Mouse (Mus musculus): ENCODE measurements around the gene Iqce. TPM values are rescaled to one million over a fixed set of nuclear protein-coding genes. Genes with fewer than 3 reads are reported as not detected.

The Iqce gene
- polyA plus RNA-seq, 1 experiment: 23.1 TPM

DNA sequence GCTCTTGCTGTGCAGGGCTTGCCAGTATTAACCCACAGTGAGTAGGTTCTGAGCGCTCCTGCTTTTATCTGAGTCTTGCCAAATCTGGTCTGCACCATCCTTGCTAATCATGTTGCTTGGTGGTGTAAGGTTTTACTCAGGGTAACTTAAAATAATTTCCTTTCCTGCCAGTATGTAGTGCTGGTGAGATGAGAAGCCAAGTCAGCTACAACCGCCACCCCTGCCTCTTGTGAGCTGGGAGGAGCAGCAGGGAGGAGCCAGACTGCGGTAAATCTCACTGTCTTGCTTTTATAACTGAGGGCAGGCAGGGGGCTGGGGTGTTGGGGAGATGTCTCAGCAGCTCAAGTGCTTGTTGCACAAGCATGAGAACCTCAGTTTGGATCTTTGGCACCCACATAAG lies 13.7 kb downstream of the Iqce start:
- DNase-seq: no peak
- Histone ChIP-seq H3K4me3 (ENCODE audit: insufficient read depth, low read depth, low read length) (no peak overlapping the region), H3K4me1 (ENCODE audit: control insufficient read depth, insufficient read depth, low read length) (no peaks in the 10 kb centered on the region), H3K27ac (ENCODE audit: insufficient read depth, low read depth, low read length) (no peak overlapping the region), H3K36me3 (ENCODE audit: control insufficient read depth, insufficient read depth, low read length) (peaks cover 2% of the 10 kb centered on the region; the same call in 1 of the 2 replicates), H3K27me3 (replicated peaks; ENCODE audit: control insufficient read depth, insufficient read depth, low read length) (no peaks in the 10 kb centered on the region)
- WGBS: 80% methylated on average over 3 of the region's 3 CpGs
- TF ChIP-seq POLR2A (IDR thresholded peaks at IDR 0.05; ENCODE audit: low read depth, low read length) (no peak), CTCF (conservative IDR thresholded peaks at IDR 0.05; ENCODE audit: insufficient read depth, insufficient read length, low read depth, low read length) (no peak)

DNA sequence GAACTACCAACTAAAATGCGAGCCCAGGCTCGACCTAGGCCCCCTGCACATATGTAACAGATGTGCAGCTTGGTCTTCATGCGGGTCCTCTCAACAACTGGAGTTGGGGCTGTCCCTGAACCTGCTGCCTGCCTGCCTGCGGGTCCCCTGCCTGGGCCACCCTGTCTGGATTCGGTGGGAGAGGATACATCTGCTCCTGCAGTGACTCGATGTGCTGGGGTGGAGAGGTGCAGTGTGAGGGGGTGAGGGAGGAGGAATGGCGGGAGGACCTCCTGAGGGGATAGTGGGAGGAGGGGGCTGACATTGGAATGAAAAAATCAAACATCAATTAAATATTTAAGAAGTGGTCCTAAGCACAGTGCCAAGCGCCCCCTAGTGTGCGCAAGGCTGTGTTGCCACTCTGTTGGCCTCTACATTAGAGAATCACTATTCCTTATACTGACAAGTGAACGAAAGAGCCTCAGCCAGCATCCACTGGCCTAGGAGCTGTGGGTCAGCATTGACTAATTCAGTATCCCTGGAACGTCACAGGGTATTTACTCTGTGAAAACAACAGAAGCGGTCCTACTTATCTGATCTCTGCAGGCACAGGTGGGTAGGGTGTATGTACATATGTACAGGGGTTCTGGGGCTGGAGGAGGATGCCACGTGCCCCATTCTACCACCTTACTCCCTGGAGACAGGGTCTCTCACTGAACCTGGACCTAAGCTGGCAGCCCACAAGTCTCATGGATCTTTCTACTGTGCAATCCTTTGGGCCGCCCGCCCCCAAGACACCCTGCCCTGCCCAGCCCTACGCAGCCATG lies 17.6 kb downstream of the Iqce start:
- H3K4me3 ChIP-seq (ENCODE audit: insufficient read depth, low read depth, low read length): no peak overlapping the region
- WGBS: 69% methylated on average over 16 of the region's 16 CpGs
- no peak overlapping the region for H3K27ac ChIP-seq (ENCODE audit: insufficient read depth, low read depth, low read length)
- no peaks in the 10 kb centered on the region for H3K27me3 ChIP-seq (replicated peaks; ENCODE audit: control insufficient read depth, insufficient read depth, low read length)
- TF ChIP-seq POLR2A (IDR thresholded peaks at IDR 0.05; ENCODE audit: low read depth, low read length) (no peak), CTCF (conservative IDR thresholded peaks at IDR 0.05; ENCODE audit: insufficient read depth, insufficient read length, low read depth, low read length) (peak; percentile 78)
- no peaks in the 10 kb centered on the region for H3K4me1 ChIP-seq (ENCODE audit: control insufficient read depth, insufficient read depth, low read length)
- DNase-seq: peak; percentile 40
- no peaks in the 10 kb centered on the region for H3K36me3 ChIP-seq (ENCODE audit: control insufficient read depth, insufficient read depth, low read length)

DNA sequence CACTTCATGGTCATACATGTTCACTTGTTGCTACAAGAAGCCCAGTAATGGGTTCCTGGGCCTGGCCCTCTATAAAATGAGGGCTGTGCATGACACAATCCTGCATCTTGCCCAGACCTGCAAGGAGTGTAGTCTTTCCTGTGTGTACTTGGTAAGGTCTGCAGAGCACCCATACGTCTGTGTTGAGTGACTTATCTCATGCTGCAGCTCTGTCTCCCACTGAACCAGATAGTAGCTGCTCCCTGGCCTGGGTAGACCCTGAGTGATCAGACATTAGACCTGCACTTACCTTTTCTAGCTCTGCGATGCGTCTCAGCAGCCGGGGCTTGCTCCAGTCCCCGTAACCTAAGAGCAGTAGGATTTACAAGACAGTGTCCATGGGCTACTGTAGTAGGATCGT lies 20.1 kb downstream of the Iqce start:
- no peaks in the 10 kb centered on the region for H3K4me1 ChIP-seq (ENCODE audit: control insufficient read depth, insufficient read depth, low read length)
- no peak overlapping the region for H3K27ac ChIP-seq (ENCODE audit: insufficient read depth, low read depth, low read length)
- TF ChIP-seq CTCF (conservative IDR thresholded peaks at IDR 0.05; ENCODE audit: insufficient read depth, insufficient read length, low read depth, low read length) (no peak), POLR2A (IDR thresholded peaks at IDR 0.05; ENCODE audit: low read depth, low read length) (no peak)
- no peak for DNase-seq
- WGBS: 97% methylated on average over 6 of the region's 6 CpGs
- no peaks in the 10 kb centered on the region for H3K27me3 ChIP-seq (replicated peaks; ENCODE audit: control insufficient read depth, insufficient read depth, low read length)
- no peak overlapping the region for H3K4me3 ChIP-seq (ENCODE audit: insufficient read depth, low read depth, low read length)
- no peaks in the 10 kb centered on the region for H3K36me3 ChIP-seq (ENCODE audit: control insufficient read depth, insufficient read depth, low read length)

DNA sequence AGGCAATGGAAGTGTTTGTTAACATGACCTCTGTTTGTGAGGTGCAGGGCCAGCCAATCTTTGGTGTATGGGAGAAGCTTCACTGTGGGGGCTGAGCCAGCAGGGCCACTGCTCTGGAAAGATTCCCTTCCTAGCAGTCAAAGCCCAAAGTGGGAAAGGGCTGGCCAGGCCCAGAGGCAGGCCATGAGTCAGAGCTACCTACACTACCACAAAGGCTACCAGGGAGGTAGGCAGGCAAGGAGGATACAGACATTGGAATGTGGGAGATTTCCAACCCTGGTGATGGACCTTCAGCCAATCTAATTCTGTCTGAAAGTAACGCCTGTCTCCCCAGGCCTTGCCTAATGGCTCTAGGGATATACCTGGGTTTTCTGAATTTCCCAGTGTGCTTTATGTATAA lies 21.2 kb downstream of the Iqce start:
- Histone ChIP-seq H3K27me3 (replicated peaks; ENCODE audit: control insufficient read depth, insufficient read depth, low read length) (no peaks in the 10 kb centered on the region), H3K4me1 (ENCODE audit: control insufficient read depth, insufficient read depth, low read length) (no peaks in the 10 kb centered on the region), H3K27ac (ENCODE audit: insufficient read depth, low read depth, low read length) (no peak overlapping the region), H3K36me3 (ENCODE audit: control insufficient read depth, insufficient read depth, low read length) (no peaks in the 10 kb centered on the region), H3K4me3 (ENCODE audit: insufficient read depth, low read depth, low read length) (no peak overlapping the region)
- no peak for DNase-seq
- TF ChIP-seq POLR2A (IDR thresholded peaks at IDR 0.05; ENCODE audit: low read depth, low read length): no peak
- no peak for TF ChIP-seq CTCF (conservative IDR thresholded peaks at IDR 0.05; ENCODE audit: insufficient read depth, insufficient read length, low read depth, low read length)
- WGBS: 91% methylated on average over 1 of the region's 1 CpGs

DNA sequence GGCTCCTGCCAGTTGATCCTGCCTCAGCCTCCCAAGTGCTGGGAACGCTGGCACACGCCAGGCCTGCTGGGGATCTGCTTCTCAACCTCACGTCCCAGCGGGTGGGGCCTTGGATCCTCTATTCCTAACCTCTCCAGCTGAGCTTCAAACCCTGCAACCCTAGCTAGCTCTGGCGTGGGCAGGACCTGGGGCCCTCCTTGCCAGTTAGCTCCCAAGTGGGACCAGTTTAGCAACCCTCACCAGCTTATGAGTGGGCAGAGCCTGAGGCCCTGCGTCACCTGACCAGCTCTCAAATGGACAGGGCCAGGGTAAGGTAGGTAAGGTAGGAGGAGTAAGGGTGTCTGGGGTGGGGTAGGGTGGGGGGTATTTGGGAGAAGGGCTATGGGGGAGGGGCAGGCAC lies 22.1 kb downstream of the Iqce start:
- Histone ChIP-seq H3K27me3 (replicated peaks; ENCODE audit: control insufficient read depth, insufficient read depth, low read length) (no peaks in the 10 kb centered on the region), H3K27ac (ENCODE audit: insufficient read depth, low read depth, low read length) (no peak overlapping the region), H3K4me3 (ENCODE audit: insufficient read depth, low read depth, low read length) (no peak overlapping the region), H3K36me3 (ENCODE audit: control insufficient read depth, insufficient read depth, low read length) (no peaks in the 10 kb centered on the region), H3K4me1 (ENCODE audit: control insufficient read depth, insufficient read depth, low read length) (no peaks in the 10 kb centered on the region)
- no peak for DNase-seq
- TF ChIP-seq CTCF (conservative IDR thresholded peaks at IDR 0.05; ENCODE audit: insufficient read depth, insufficient read length, low read depth, low read length) (no peak), POLR2A (IDR thresholded peaks at IDR 0.05; ENCODE audit: low read depth, low read length) (no peak)
- 93% methylated on average over 6 of the region's 6 CpGs for WGBS

DNA sequence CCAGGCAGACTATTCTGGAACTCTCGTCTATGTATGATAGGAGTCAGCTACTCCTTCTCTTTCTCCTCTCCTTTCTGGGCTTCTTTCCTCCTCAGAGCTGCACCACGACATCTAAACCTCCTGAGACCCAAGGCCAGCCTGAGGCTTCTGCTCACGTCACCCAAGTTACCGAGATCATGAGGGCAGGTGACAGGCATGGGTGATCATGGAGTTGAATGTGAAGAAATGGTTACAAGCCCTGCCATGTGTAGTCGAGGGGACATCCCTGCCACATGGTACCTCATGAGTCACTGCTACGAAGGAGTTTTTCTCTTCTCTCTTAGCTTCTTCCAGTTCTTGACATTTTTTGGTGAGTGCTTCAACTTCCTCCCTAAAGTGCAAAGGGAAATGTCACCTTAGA lies 25.0 kb downstream of the Iqce start:
- Histone ChIP-seq H3K4me1 (ENCODE audit: control insufficient read depth, insufficient read depth, low read length) (no peaks in the 10 kb centered on the region), H3K4me3 (ENCODE audit: insufficient read depth, low read depth, low read length) (no peak overlapping the region), H3K36me3 (ENCODE audit: control insufficient read depth, insufficient read depth, low read length) (no peaks in the 10 kb centered on the region), H3K27ac (ENCODE audit: insufficient read depth, low read depth, low read length) (no peak overlapping the region), H3K27me3 (replicated peaks; ENCODE audit: control insufficient read depth, insufficient read depth, low read length) (no peaks in the 10 kb centered on the region)
- TF ChIP-seq POLR2A (IDR thresholded peaks at IDR 0.05; ENCODE audit: low read depth, low read length): no peak
- TF ChIP-seq CTCF (conservative IDR thresholded peaks at IDR 0.05; ENCODE audit: insufficient read depth, insufficient read length, low read depth, low read length): no peak
- 73% methylated on average over 6 of the region's 6 CpGs for WGBS
- DNase-seq: no peak

DNA sequence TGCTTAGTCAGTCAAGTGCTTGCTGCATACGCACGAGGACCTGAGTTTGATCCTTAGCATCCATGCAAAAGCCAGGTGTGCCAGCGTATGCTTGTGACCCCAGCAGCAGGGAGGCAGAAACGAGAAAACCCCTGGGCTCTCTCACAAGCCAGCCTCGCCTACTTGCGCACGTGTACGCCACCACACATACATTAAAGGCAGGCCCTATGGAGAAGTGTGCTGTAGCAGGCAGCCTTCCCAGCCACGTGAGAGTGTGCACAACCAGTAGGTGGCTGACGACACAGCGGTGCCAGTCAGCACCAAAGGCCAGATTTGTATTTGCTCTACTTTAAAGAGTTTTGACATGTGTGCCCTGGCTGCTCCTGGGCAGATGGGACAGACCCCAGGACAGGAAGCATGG lies 26.5 kb downstream of the Iqce start:
- no peaks in the 10 kb centered on the region for H3K4me1 ChIP-seq (ENCODE audit: control insufficient read depth, insufficient read depth, low read length)
- H3K27me3 ChIP-seq (replicated peaks; ENCODE audit: control insufficient read depth, insufficient read depth, low read length): no peaks in the 10 kb centered on the region
- no peak for DNase-seq
- no peak for TF ChIP-seq POLR2A (IDR thresholded peaks at IDR 0.05; ENCODE audit: low read depth, low read length)
- no peak for TF ChIP-seq CTCF (conservative IDR thresholded peaks at IDR 0.05; ENCODE audit: insufficient read depth, insufficient read length, low read depth, low read length)
- WGBS: 91% methylated on average over 11 of the region's 11 CpGs
- no peak overlapping the region for H3K4me3 ChIP-seq (ENCODE audit: insufficient read depth, low read depth, low read length)
- no peaks in the 10 kb centered on the region for H3K36me3 ChIP-seq (ENCODE audit: control insufficient read depth, insufficient read depth, low read length)
- no peak overlapping the region for H3K27ac ChIP-seq (ENCODE audit: insufficient read depth, low read depth, low read length)
